Mouse (Mus musculus): Measurements from ENCODE around the gene Aox1. TPM values are rescaled to one million over a fixed set of nuclear protein-coding genes. Genes with fewer than 3 reads are reported as not detected.
A peak's percentile ranks its signal among the peaks of the same experiment; 100 is the strongest.

Aox1 gene
- polyA plus RNA-seq, 1 experiment from 2014 or later = 0.26 TPM

- Histone ChIP-seq H3K27me3 (no peaks in the 10 kb centered on the region), H3K4me1 (replicated peaks) (no peaks in the 10 kb centered on the region)
These were observed 60.5 kb downstream of the Aox1 start for GRCm38 (mm10) chr1:58090191-58090590.

GRCm38 (mm10) chr1:58091213-58091612 lies 61.5 kb downstream of the Aox1 start:
- no peaks in the 10 kb centered on the region for H3K27me3 ChIP-seq
- H3K27ac ChIP-seq (replicated peaks) = no peak overlapping the region
- no peak for ATAC-seq (ENCODE audit: low FRiP score, low read depth)
- WGBS = 84% methylated on average over 3 of the region's 3 CpGs
- H3K9ac ChIP-seq = no peak overlapping the region
- H3K4me2 ChIP-seq = no peak overlapping the region
- no peaks in the 10 kb centered on the region for H3K36me3 ChIP-seq
- no peaks in the 10 kb centered on the region for H3K9me3 ChIP-seq
- no peak overlapping the region for H3K4me3 ChIP-seq
- H3K4me1 ChIP-seq (replicated peaks) = no peaks in the 10 kb centered on the region

More at GRCm38 (mm10) chr1:58090191-58090590, 60.5 kb downstream of the Aox1 start:
- no peak overlapping the region for H3K27ac ChIP-seq (replicated peaks)
- H3K9ac ChIP-seq = no peak overlapping the region
- no peak for ATAC-seq (ENCODE audit: low FRiP score, low read depth)
- 86% methylated on average over 4 of the region's 4 CpGs for WGBS
- no peaks in the 10 kb centered on the region for H3K36me3 ChIP-seq
- H3K4me2 ChIP-seq = no peak overlapping the region
- no peak overlapping the region for H3K4me3 ChIP-seq
- H3K9me3 ChIP-seq = no peaks in the 10 kb centered on the region

- Histone ChIP-seq H3K9me3 (no peaks in the 10 kb centered on the region), H3K27me3 (no peaks in the 10 kb centered on the region), H3K27ac (replicated peaks) (no peak overlapping the region), H3K4me1 (replicated peaks) (no peaks in the 10 kb centered on the region), H3K4me2 (no peak overlapping the region), H3K4me3 (no peak overlapping the region), H3K9ac (no peak overlapping the region), H3K36me3 (no peaks in the 10 kb centered on the region)
- ATAC-seq (ENCODE audit: low FRiP score, low read depth) = no peak
- 83% methylated on average over 2 of the region's 2 CpGs for WGBS
These were observed 62.3 kb downstream of the Aox1 start for GRCm38 (mm10) chr1:58091992-58092560.

GRCm38 (mm10) chr1:58097338-58097737 lies 67.6 kb downstream of the Aox1 start:
- no peaks in the 10 kb centered on the region for H3K27me3 ChIP-seq
- H3K9ac ChIP-seq = no peak overlapping the region
- no peak overlapping the region for H3K4me2 ChIP-seq
- H3K27ac ChIP-seq (replicated peaks) = no peak overlapping the region
- no peak overlapping the region for H3K4me3 ChIP-seq
- H3K4me1 ChIP-seq (replicated peaks) = no peaks in the 10 kb centered on the region
- 93% methylated on average over 6 of the region's 6 CpGs for whole genome bisulfite sequencing
- no peaks in the 10 kb centered on the region for H3K9me3 ChIP-seq
- ATAC-seq (ENCODE audit: low FRiP score, low read depth) = no peak
- no peaks in the 10 kb centered on the region for H3K36me3 ChIP-seq

GRCm38 (mm10) chr1:58099119-58099518 lies 69.4 kb downstream of the Aox1 start:
- ATAC-seq (ENCODE audit: low FRiP score, low read depth) = no peak
- no peaks in the 10 kb centered on the region for H3K27me3 ChIP-seq
- no peaks in the 10 kb centered on the region for H3K4me1 ChIP-seq (replicated peaks)
- H3K4me2 ChIP-seq = no peak overlapping the region
- no peak overlapping the region for H3K4me3 ChIP-seq
- no peak overlapping the region for H3K27ac ChIP-seq (replicated peaks)
- H3K9ac ChIP-seq = no peak overlapping the region
- H3K36me3 ChIP-seq = no peaks in the 10 kb centered on the region
- no peaks in the 10 kb centered on the region for H3K9me3 ChIP-seq

GRCm38 (mm10) chr1:58101531-58102146 lies 71.9 kb downstream of the Aox1 start:
- no peaks in the 10 kb centered on the region for H3K27me3 ChIP-seq
- ATAC-seq (ENCODE audit: low FRiP score, low read depth) = no peak
- no peak overlapping the region for H3K27ac ChIP-seq (replicated peaks)
- no peak overlapping the region for H3K4me2 ChIP-seq
- no peak overlapping the region for H3K4me3 ChIP-seq
- no peaks in the 10 kb centered on the region for H3K4me1 ChIP-seq (replicated peaks)
- H3K9me3 ChIP-seq = no peaks in the 10 kb centered on the region
- H3K36me3 ChIP-seq = no peaks in the 10 kb centered on the region
- 66% methylated on average over 2 of the region's 2 CpGs for WGBS
- no peak overlapping the region for H3K9ac ChIP-seq

- Histone ChIP-seq H3K9me3 (no peaks in the 10 kb centered on the region), H3K27ac (replicated peaks) (no peak overlapping the region), H3K27me3 (no peaks in the 10 kb centered on the region), H3K36me3 (no peaks in the 10 kb centered on the region), H3K4me1 (replicated peaks) (no peaks in the 10 kb centered on the region), H3K4me3 (no peak overlapping the region), H3K4me2 (no peak overlapping the region), H3K9ac (no peak overlapping the region)
- WGBS = 88% methylated on average over 7 of the region's 7 CpGs
- no peak for ATAC-seq (ENCODE audit: low FRiP score, low read depth)
These were observed 72.8 kb downstream of the Aox1 start for GRCm38 (mm10) chr1:58102494-58102893.

GRCm38 (mm10) chr1:58105685-58106084 lies 76.0 kb downstream of the Aox1 start:
- Histone ChIP-seq H3K27me3 (no peaks in the 10 kb centered on the region), H3K4me3 (no peak overlapping the region), H3K9ac (no peak overlapping the region), H3K36me3 (no peaks in the 10 kb centered on the region), H3K4me2 (no peak overlapping the region), H3K27ac (replicated peaks) (no peak overlapping the region), H3K9me3 (no peaks in the 10 kb centered on the region), H3K4me1 (replicated peaks) (no peaks in the 10 kb centered on the region)
- 86% methylated on average over 6 of the region's 6 CpGs for WGBS
- no peak for ATAC-seq (ENCODE audit: low FRiP score, low read depth)

GRCm38 (mm10) chr1:58107066-58107465 lies 77.3 kb downstream of the Aox1 start:
- ATAC-seq (ENCODE audit: low FRiP score, low read depth) = no peak
- H3K27me3 ChIP-seq = no peaks in the 10 kb centered on the region
- no peak overlapping the region for H3K27ac ChIP-seq (replicated peaks)
- no peaks in the 10 kb centered on the region for H3K4me1 ChIP-seq (replicated peaks)
- WGBS = 81% methylated on average over 2 of the region's 2 CpGs
- no peaks in the 10 kb centered on the region for H3K36me3 ChIP-seq
- H3K4me3 ChIP-seq = no peak overlapping the region
- no peaks in the 10 kb centered on the region for H3K9me3 ChIP-seq
- no peak overlapping the region for H3K4me2 ChIP-seq
- H3K9ac ChIP-seq = no peak overlapping the region

- ATAC-seq (ENCODE audit: low FRiP score, low read depth) = no peak
- Histone ChIP-seq H3K4me1 (replicated peaks) (peaks cover 6% of the 10 kb centered on the region; the same call in 1 of the 2 replicates), H3K36me3 (no peaks in the 10 kb centered on the region), H3K4me2 (no peak overlapping the region), H3K9ac (no peak overlapping the region), H3K27me3 (no peaks in the 10 kb centered on the region), H3K9me3 (no peaks in the 10 kb centered on the region), H3K4me3 (no peak overlapping the region), H3K27ac (replicated peaks) (no peak overlapping the region)
- 95% methylated on average over 5 of the region's 5 CpGs for WGBS
These were observed 80.5 kb downstream of the Aox1 start for GRCm38 (mm10) chr1:58110241-58110640.

GRCm38 (mm10) chr1:58111315-58111714 lies 81.6 kb downstream of the Aox1 start:
- Histone ChIP-seq H3K9me3 (no peaks in the 10 kb centered on the region), H3K36me3 (no peaks in the 10 kb centered on the region), H3K27ac (replicated peaks) (no peak overlapping the region), H3K4me2 (no peak overlapping the region), H3K4me3 (no peak overlapping the region), H3K27me3 (no peaks in the 10 kb centered on the region), H3K4me1 (replicated peaks) (peaks cover 6% of the 10 kb centered on the region; the same call in 1 of the 2 replicates), H3K9ac (no peak overlapping the region)
- WGBS = 93% methylated on average over 4 of the region's 4 CpGs
- ATAC-seq (ENCODE audit: low FRiP score, low read depth) = no peak

- Histone ChIP-seq H3K27ac (replicated peaks) (no peak within 1 kb of the TSS), H3K9ac (no peak within 1 kb of the TSS), H3K9me3 (no peaks in the 10 kb centered on the region), H3K4me3 (no peak within 1 kb of the TSS), H3K4me2 (peak within 1 kb of the TSS; percentile 30), H3K4me1 (replicated peaks) (peaks cover 6% of the 10 kb centered on the region; the same call in 1 of the 2 replicates), H3K36me3 (no peaks in the 10 kb centered on the region), H3K27me3 (no peaks in the 10 kb centered on the region)
- peak; percentile 83 for ATAC-seq (ENCODE audit: low FRiP score, low read depth)
- WGBS = 20% methylated on average over 11 of the region's 11 CpGs
These were observed 83.1 kb downstream of the Aox1 start, which contains the start of gene Aox3 for GRCm38 (mm10) chr1:58112880-58113279. Aox3 (plus strand) TSS chr1:58113130.

- Histone ChIP-seq H3K9me3 (no peaks in the 10 kb centered on the region), H3K27me3 (no peaks in the 10 kb centered on the region), H3K36me3 (no peaks in the 10 kb centered on the region), H3K9ac (no peak overlapping the region), H3K4me1 (replicated peaks) (peaks cover 6% of the 10 kb centered on the region; the same call in 1 of the 2 replicates), H3K27ac (replicated peaks) (no peak overlapping the region), H3K4me2 (no peak overlapping the region), H3K4me3 (no peak overlapping the region)
- no peak for ATAC-seq (ENCODE audit: low FRiP score, low read depth)
These were observed 83.7 kb downstream of the Aox1 start for GRCm38 (mm10) chr1:58113441-58113840.
